Mouse (Mus musculus) MEL-GATA-1-ER (cell line): ENCODE data around the gene 2610028H24Rik.

Source experiments
- DNase-seq: peaks from one replicate; pipeline ENCODE4 v3.0.0-alpha.2; 2012; ENCODE audit warnings: low read depth; ENCODE audit errors: extremely low read depth

The 2610028H24Rik gene

GRCm38 (mm10) chr10:76488265-76488664 lies 39.4 kb downstream of the 2610028H24Rik start:
- peak; percentile 98 for DNase-seq

GRCm38 (mm10) chr10:76489205-76489604 lies 40.3 kb downstream of the 2610028H24Rik start:
- DNase-seq = no peak

- peak; percentile 83 for DNase-seq
Measured at GRCm38 (mm10) chr10:76493527-76493926, 44.6 kb downstream of the 2610028H24Rik start.

DNA sequence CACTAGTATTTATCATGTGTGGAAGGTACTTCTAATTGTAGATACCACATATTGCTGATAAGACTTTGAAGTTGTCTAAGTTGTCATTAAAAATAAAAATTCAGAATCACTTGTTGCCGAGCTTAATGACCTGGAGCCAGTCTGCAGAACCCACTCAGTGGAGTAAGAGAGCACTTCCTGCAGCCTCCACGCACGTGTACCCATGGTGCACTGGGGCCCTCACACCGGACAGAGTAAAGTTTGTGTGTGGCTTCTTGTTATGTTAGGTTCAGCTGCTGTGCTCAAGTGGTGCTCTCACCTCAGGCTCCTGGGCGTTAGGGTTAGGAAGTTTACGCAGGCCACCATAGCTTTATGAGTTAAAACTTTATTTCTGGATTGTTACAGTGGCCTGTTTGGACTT lies 46.6 kb downstream of the 2610028H24Rik start:
- no peak for DNase-seq

DNA sequence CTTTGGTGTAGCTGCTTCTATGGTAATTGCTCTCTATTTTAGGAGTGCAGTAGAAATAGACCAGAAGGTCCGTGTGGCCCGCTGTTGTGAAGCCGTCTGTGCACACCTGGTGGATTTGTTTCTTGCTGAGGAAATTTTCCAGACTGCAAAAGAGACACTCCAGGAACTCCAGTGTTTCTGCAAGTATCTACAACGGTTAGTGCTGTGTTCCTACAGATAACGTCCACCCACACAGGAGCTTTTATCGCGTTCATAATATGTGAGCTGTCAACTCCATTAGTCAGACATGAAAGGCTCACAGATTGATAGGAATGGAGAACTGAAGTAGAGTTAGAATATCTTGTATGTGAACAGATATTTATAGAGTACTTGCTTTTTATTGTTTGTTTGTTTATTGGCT lies 47.5 kb downstream of the 2610028H24Rik start:
- peak; percentile 57 for DNase-seq

- no peak for DNase-seq
Measured at GRCm38 (mm10) chr10:76497522-76497921, 48.6 kb downstream of the 2610028H24Rik start.

DNA sequence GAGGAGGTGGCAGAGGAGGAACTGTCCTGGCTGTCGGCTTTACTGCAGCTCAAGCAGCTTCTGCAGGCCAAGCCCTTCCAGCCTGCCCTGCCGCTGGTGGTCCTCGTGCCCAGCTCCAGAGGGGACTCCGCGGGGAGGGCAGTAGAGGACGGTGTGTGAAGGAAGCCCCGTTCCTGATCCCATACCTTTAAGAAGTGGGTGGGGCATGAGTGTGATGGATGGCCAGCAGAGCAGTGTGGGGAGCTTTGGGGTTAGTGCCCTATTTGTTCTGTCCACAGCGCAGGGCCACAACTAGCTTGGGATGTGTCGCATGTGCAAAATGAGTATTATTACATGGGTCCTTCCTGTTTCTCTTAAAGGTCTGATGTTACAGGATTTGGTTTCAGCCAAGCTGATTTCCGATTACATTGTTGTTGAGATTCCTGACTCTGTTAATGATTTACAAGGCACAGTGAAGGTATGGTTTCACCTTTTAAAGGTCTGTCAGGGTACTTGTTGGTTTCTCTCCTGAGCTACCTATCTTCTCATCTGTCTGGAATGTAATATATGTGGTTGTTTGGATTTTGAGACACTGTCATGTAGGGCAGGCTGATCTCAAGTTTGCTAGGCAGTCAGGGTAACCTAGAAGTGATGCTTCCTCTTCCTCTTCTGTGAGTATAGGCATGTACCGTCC lies 55.5 kb downstream of the 2610028H24Rik start:
- no peak for DNase-seq

- DNase-seq = no peak
Measured at GRCm38 (mm10) chr10:76505865-76506264, 57.0 kb downstream of the 2610028H24Rik start.
